In genomic region chr6:83031921-83032590, GRCm38 (mm10) we compare ENCODE assay signal across 8 mouse cellular contexts. TPM values are rescaled to one million over a fixed set of nuclear protein-coding genes. Genes with fewer than 3 reads are reported as not detected.
DNase-seq lines count a peak whose midpoint lies in the region; ATAC-seq and TF ChIP-seq lines count a peak whose summit lies in the region.

No protein-coding gene starts in this region.

- WGBS in heart, embryonic 10.5 days = 26% methylated on average over 18 of the region's 18 CpGs
- WGBS in heart, embryonic 16.5 days = 53% methylated on average over 18 of the region's 18 CpGs
- WGBS in liver, postnatal 0 days (ENCODE audit: insufficient replicate concordance) = 61% methylated on average over 18 of the region's 18 CpGs

- ATAC-seq in heart, embryonic 16.5 days (replicated peaks; ENCODE audit: extremely low read depth, insufficient read depth, low FRiP score) = no peak
- no peak for ATAC-seq in liver, postnatal 0 days
- no peak for ATAC-seq in megakaryocyte-erythroid progenitor cell, adult 5-6 weeks (replicated peaks; ENCODE audit: low FRiP score, low TSS enrichment, poor library complexity, severe bottlenecking)

- H3K36me3 ChIP-seq in heart, embryonic 10.5 days = peaks cover 13% of the 10 kb centered on the region
- H3K36me3 ChIP-seq in ES-Bruce4 (ENCODE audit: control insufficient read depth, insufficient read depth, low read length, poor library complexity, severe bottlenecking) = no peaks in the 10 kb centered on the region
- no peaks in the 10 kb centered on the region for H3K36me3 ChIP-seq in heart, embryonic 16.5 days (ENCODE audit: control insufficient read depth, insufficient read depth)
- H3K36me3 ChIP-seq in liver, postnatal 0 days (replicated peaks; ENCODE audit: insufficient read depth, low read length) = peaks cover 14% of the 10 kb centered on the region

- intact Hi-C loops in heart, postnatal 36 days (cut with DNase I) = loop anchor here (2.0 kb wide), 1 partner anchor 35 kb away; no protein-coding TSS in a partner anchor

- TF ChIP-seq POLR2A in ES-Bruce4 (IDR thresholded peaks at IDR 0.05; ENCODE audit: insufficient read depth, low read length) = no peak

- TF ChIP-seq EP300 in ES-Bruce4 (IDR thresholded peaks at IDR 0.05; ENCODE audit: insufficient read depth, low read depth, low read length) = no peak
- TF ChIP-seq EP300 in liver, postnatal 0 days (IDR thresholded peaks at IDR 0.05; ENCODE audit: low read depth) = no peak

- peaks cover 81% of the 10 kb centered on the region for H3K27me3 ChIP-seq in heart, embryonic 10.5 days (ENCODE audit: insufficient read depth, poor library complexity, severe bottlenecking)
- no peaks in the 10 kb centered on the region for H3K27me3 ChIP-seq in ES-Bruce4 (ENCODE audit: control insufficient read depth, insufficient read depth, low read length, poor library complexity, severe bottlenecking)
- H3K27me3 ChIP-seq in heart, embryonic 16.5 days (ENCODE audit: control insufficient read depth, insufficient read depth, low read length) = peaks cover 13% of the 10 kb centered on the region; the same call in 1 of the 2 replicates
- peaks cover 20% of the 10 kb centered on the region for H3K27me3 ChIP-seq in liver, postnatal 0 days (ENCODE audit: insufficient read depth, low read length)

- H3K4me3 ChIP-seq in heart, embryonic 10.5 days = peak overlapping the region; percentile 79
- peak overlapping the region; percentile 84; the same call in 1 of the 2 replicates for H3K4me3 ChIP-seq in ES-Bruce4 (ENCODE audit: low read depth, low read length)
- peak overlapping the region; percentile 73 for H3K4me3 ChIP-seq in heart, embryonic 16.5 days (ENCODE audit: low read length)
- peak overlapping the region; percentile 80 for H3K4me3 ChIP-seq in liver, postnatal 0 days (ENCODE audit: low read depth, low read length)

- no peaks in the 10 kb centered on the region for H3K9me3 ChIP-seq in heart, embryonic 10.5 days
- H3K9me3 ChIP-seq in ES-Bruce4 (replicated peaks; ENCODE audit: control insufficient read depth, insufficient read depth, low read length, poor library complexity, severe bottlenecking) = no peaks in the 10 kb centered on the region
- H3K9me3 ChIP-seq in heart, embryonic 16.5 days (replicated peaks; ENCODE audit: control insufficient read depth, low read length) = no peaks in the 10 kb centered on the region
- H3K9me3 ChIP-seq in liver, postnatal 0 days (ENCODE audit: low read length) = no peaks in the 10 kb centered on the region

- no peak for TF ChIP-seq CTCF in ES-Bruce4 (IDR thresholded peaks at IDR 0.05; ENCODE audit: low read depth, low read length)
- TF ChIP-seq CTCF in liver, postnatal 0 days (IDR thresholded peaks at IDR 0.05; ENCODE audit: low read depth) = no peak

- DNase-seq in heart, embryonic 10.5 days (ENCODE audit: low spot score) = no peak
- DNase-seq in heart, postnatal 36 days = no peak
- no peak for DNase-seq in liver, postnatal 0 days
- no peak for DNase-seq in urinary bladder, postnatal 25 days (ENCODE audit: low spot score)
- no peak for DNase-seq in testis, postnatal 10 days (ENCODE audit: low spot score)

- peak overlapping the region; percentile 90 for H3K27ac ChIP-seq in heart, embryonic 10.5 days
- H3K27ac ChIP-seq in ES-Bruce4 (ENCODE audit: insufficient read depth, low read length) = no peak overlapping the region
- no peak overlapping the region for H3K27ac ChIP-seq in heart, embryonic 16.5 days (ENCODE audit: low read length)
- no peak overlapping the region; the same call in 1 of the 2 replicates for H3K27ac ChIP-seq in liver, postnatal 0 days (ENCODE audit: low read depth)

- peak overlapping the region; percentile 61; the same call in 1 of the 2 replicates for H3K9ac ChIP-seq in ES-Bruce4 (ENCODE audit: low read depth, poor library complexity, severe bottlenecking)
- H3K9ac ChIP-seq in heart, embryonic 16.5 days (ENCODE audit: low read length) = peak overlapping the region; percentile 67
- H3K9ac ChIP-seq in liver, postnatal 0 days (replicated peaks) = peak overlapping the region; percentile 82

- H3K4me2 ChIP-seq in heart, embryonic 16.5 days (ENCODE audit: low read depth, low read length) = peak overlapping the region; percentile 86
- H3K4me2 ChIP-seq in liver, postnatal 0 days (ENCODE audit: low read depth, low read length) = peak overlapping the region; percentile 91

- H3K4me1 ChIP-seq in heart, embryonic 10.5 days = peaks cover 43% of the 10 kb centered on the region
- peaks cover 1% of the 10 kb centered on the region for H3K4me1 ChIP-seq in ES-Bruce4 (ENCODE audit: control insufficient read depth, insufficient read depth, low read length)
- H3K4me1 ChIP-seq in heart, embryonic 16.5 days (ENCODE audit: control insufficient read depth, insufficient read depth, low read length) = peaks cover 23% of the 10 kb centered on the region
- H3K4me1 ChIP-seq in liver, postnatal 0 days (ENCODE audit: insufficient read depth) = peaks cover 27% of the 10 kb centered on the region

RNA-seq across cellular contexts. Expression of gene Dok1, which starts 1.2 kb away (rescaled TPM):
- 11.3 and 14.8 TPM in 2 replicates for polyA plus RNA-seq in heart, embryonic 10.5 days (2016; fragmentation: Nextera tagmentation; extraction: Ambion mirVana)
- 1 to 10 TPM; 2.8 to 4.3 TPM for total RNA-seq in heart, postnatal 36 days (2021)
- polyA plus RNA-seq in ES-Bruce4 (2011; ENCODE audit: insufficient read depth, insufficient read length, low read depth, missing spikeins) = 4.7 and 4.8 TPM in 2 replicates
- polyA plus RNA-seq in heart, embryonic 16.5 days (2015; fragmentation: Nextera tagmentation; extraction: Ambion mirVana) = 8.5 and 9.5 TPM in 2 replicates
- polyA plus RNA-seq in liver, postnatal 0 days (2015; fragmentation: Nextera tagmentation; extraction: Ambion mirVana) = 11.3 and 11.8 TPM in 2 replicates
- 15.0 and 25.0 TPM in 2 replicates for total RNA-seq in megakaryocyte-erythroid progenitor cell, adult 5-6 weeks (2014; fragmentation: Nextera tagmentation)
- 24.2 and 46.1 TPM in 2 replicates for total RNA-seq in megakaryocyte-erythroid progenitor cell, adult 5-6 weeks (2017)

RNA-seq across cellular contexts. Expression of gene Loxl3, which starts 1.9 kb away (rescaled TPM):
- polyA plus RNA-seq in heart, embryonic 10.5 days (2016; fragmentation: Nextera tagmentation; extraction: Ambion mirVana) = 7.6 and 9.8 TPM in 2 replicates
- total RNA-seq in heart, postnatal 36 days (2021) = 1 to 10 TPM; 2.9 to 3.1 TPM
- polyA plus RNA-seq in ES-Bruce4 (2011; ENCODE audit: insufficient read depth, insufficient read length, low read depth, missing spikeins) = 2.2 and 3.1 TPM in 2 replicates
- 8.0 and 8.3 TPM in 2 replicates for polyA plus RNA-seq in heart, embryonic 16.5 days (2015; fragmentation: Nextera tagmentation; extraction: Ambion mirVana)
- polyA plus RNA-seq in liver, postnatal 0 days (2015; fragmentation: Nextera tagmentation; extraction: Ambion mirVana) = 1.2 and 1.7 TPM in 2 replicates
- 0.67 and 8.2 TPM in 2 replicates for total RNA-seq in megakaryocyte-erythroid progenitor cell, adult 5-6 weeks (2014; fragmentation: Nextera tagmentation)
- 0.61 and 0.88 TPM in 2 replicates for total RNA-seq in megakaryocyte-erythroid progenitor cell, adult 5-6 weeks (2017)

RNA-seq across cellular contexts. Expression of gene Aup1, which starts 22.3 kb away (rescaled TPM):
- polyA plus RNA-seq in heart, embryonic 10.5 days (2016; fragmentation: Nextera tagmentation; extraction: Ambion mirVana) = 154 and 170 TPM in 2 replicates
- total RNA-seq in heart, postnatal 36 days (2021) = 10 to 100 TPM; 78.1 to 82.2 TPM
- 42.4 and 44.3 TPM in 2 replicates for polyA plus RNA-seq in ES-Bruce4 (2011; ENCODE audit: insufficient read depth, insufficient read length, low read depth, missing spikeins)
- polyA plus RNA-seq in heart, embryonic 16.5 days (2015; fragmentation: Nextera tagmentation; extraction: Ambion mirVana) = 140 and 148 TPM in 2 replicates
- polyA plus RNA-seq in liver, postnatal 0 days (2015; fragmentation: Nextera tagmentation; extraction: Ambion mirVana) = 175 and 180 TPM in 2 replicates
- total RNA-seq in megakaryocyte-erythroid progenitor cell, adult 5-6 weeks (2014; fragmentation: Nextera tagmentation) = 246 and 368 TPM in 2 replicates
- total RNA-seq in megakaryocyte-erythroid progenitor cell, adult 5-6 weeks (2017) = 115 and 128 TPM in 2 replicates

RNA-seq across cellular contexts. Expression of gene Htra2, which starts 23.0 kb away (rescaled TPM):
- polyA plus RNA-seq in heart, embryonic 10.5 days (2016; fragmentation: Nextera tagmentation; extraction: Ambion mirVana) = 100 and 106 TPM in 2 replicates
- total RNA-seq in heart, postnatal 36 days (2021) = 10 to 100 TPM; 34.2 to 35.4 TPM
- polyA plus RNA-seq in ES-Bruce4 (2011; ENCODE audit: insufficient read depth, insufficient read length, low read depth, missing spikeins) = 36.8 and 37.4 TPM in 2 replicates
- 81.8 and 94.5 TPM in 2 replicates for polyA plus RNA-seq in heart, embryonic 16.5 days (2015; fragmentation: Nextera tagmentation; extraction: Ambion mirVana)
- polyA plus RNA-seq in liver, postnatal 0 days (2015; fragmentation: Nextera tagmentation; extraction: Ambion mirVana) = 33.8 and 34.7 TPM in 2 replicates
- total RNA-seq in megakaryocyte-erythroid progenitor cell, adult 5-6 weeks (2014; fragmentation: Nextera tagmentation) = 225 and 296 TPM in 2 replicates
- total RNA-seq in megakaryocyte-erythroid progenitor cell, adult 5-6 weeks (2017) = 97.5 and 128 TPM in 2 replicates

RNA-seq across cellular contexts. Expression of gene Dqx1, which starts 25.6 kb away (rescaled TPM):
- polyA plus RNA-seq in heart, embryonic 10.5 days (2016; fragmentation: Nextera tagmentation; extraction: Ambion mirVana) = 0.59 and 1.5 TPM in 2 replicates
- under 1 TPM; 0.65 to 0.89 TPM for total RNA-seq in heart, postnatal 36 days (2021)
- 2.9 and 3.7 TPM in 2 replicates for polyA plus RNA-seq in ES-Bruce4 (2011; ENCODE audit: insufficient read depth, insufficient read length, low read depth, missing spikeins)
- polyA plus RNA-seq in heart, embryonic 16.5 days (2015; fragmentation: Nextera tagmentation; extraction: Ambion mirVana) = 0.57 and 0.75 TPM in 2 replicates
- 7.5 and 8.2 TPM in 2 replicates for polyA plus RNA-seq in liver, postnatal 0 days (2015; fragmentation: Nextera tagmentation; extraction: Ambion mirVana)
- total RNA-seq in megakaryocyte-erythroid progenitor cell, adult 5-6 weeks (2014; fragmentation: Nextera tagmentation) = 6.0 and 7.9 TPM in 2 replicates
- 0.56 and 1.0 TPM in 2 replicates for total RNA-seq in megakaryocyte-erythroid progenitor cell, adult 5-6 weeks (2017)
